Mouse (Mus musculus): Measurements from ENCODE around the gene Apc2. TPM values are rescaled to one million over a fixed set of nuclear protein-coding genes. Genes with fewer than 3 reads are reported as not detected.
"Not testable (repeated sequence)": the region's sequence is repeated elsewhere in the genome, so short reads cannot be mapped to it uniquely, and the experiment has no call there.

The Apc2 gene
- polyA plus RNA-seq, 1 experiment, result 0.24 TPM

- peak overlapping the region; percentile 59 for H3K4me2 ChIP-seq (ENCODE audit: low read depth)
- H3K36me3 ChIP-seq (ENCODE audit: control insufficient read depth, insufficient read depth), result no peaks in the 10 kb centered on the region
- H3K79me2 ChIP-seq (ENCODE audit: control insufficient read depth, insufficient read depth), result no peaks in the 10 kb centered on the region
- no peak overlapping the region for H3ac ChIP-seq (ENCODE audit: control insufficient read depth, insufficient read length)
- TF ChIP-seq MYOG (IDR thresholded peaks at IDR 0.05; ENCODE audit: control insufficient read depth in 1 of 3, insufficient read depth in 1 of 3, insufficient read length in 2 of 3, low read depth in 2 of 3), result no peak
- peak; percentile 15 for TF ChIP-seq POLR2AphosphoS2 (IDR thresholded peaks at IDR 0.05; ENCODE audit: insufficient read length, low read depth)
- peak overlapping the region; percentile 20 for H3K4me3 ChIP-seq
- no peaks in the 10 kb centered on the region for H3K27me3 ChIP-seq (ENCODE audit: control insufficient read depth, insufficient read depth, insufficient read length)
Measured at GRCm38 (mm10) chr10:80343425-80343895, 47.7 kb downstream of the Apc2 start.

GRCm38 (mm10) chr10:80344131-80344661, 48.4 kb downstream of the Apc2 start:
- no peak overlapping the region for H3ac ChIP-seq (ENCODE audit: control insufficient read depth, insufficient read length)
- peak overlapping the region; percentile 59 for H3K4me2 ChIP-seq (ENCODE audit: low read depth)
- H3K4me3 ChIP-seq, result peak overlapping the region; percentile 20
- H3K79me2 ChIP-seq (ENCODE audit: control insufficient read depth, insufficient read depth), result no peaks in the 10 kb centered on the region
- TF ChIP-seq MYOD1 (IDR thresholded peaks at IDR 0.05; ENCODE audit: control insufficient read depth in 1 of 3, insufficient read length in 2 of 3, low read depth in 2 of 3) (peak in 1 of 3 experiments; percentile 9), POLR2AphosphoS2 (IDR thresholded peaks at IDR 0.05; ENCODE audit: insufficient read length, low read depth) (peak; percentile 40), E2F4 (IDR thresholded peaks at IDR 0.05; ENCODE audit: insufficient read depth) (no peak), MYOG (IDR thresholded peaks at IDR 0.05; ENCODE audit: control insufficient read depth in 1 of 3, insufficient read depth in 1 of 3, insufficient read length in 2 of 3, low read depth in 2 of 3) (peak in 1 of 3 experiments; percentile 44), MAX (IDR thresholded peaks at IDR 0.05; ENCODE audit: low read depth) (no peak)
- no peaks in the 10 kb centered on the region for H3K27me3 ChIP-seq (ENCODE audit: control insufficient read depth, insufficient read depth, insufficient read length)
- no peaks in the 10 kb centered on the region for H3K36me3 ChIP-seq (ENCODE audit: control insufficient read depth, insufficient read depth)

- H3K79me2 ChIP-seq (ENCODE audit: control insufficient read depth, insufficient read depth), result no peaks in the 10 kb centered on the region
- no peaks in the 10 kb centered on the region for H3K36me3 ChIP-seq (ENCODE audit: control insufficient read depth, insufficient read depth)
- TF ChIP-seq TCF12 (IDR thresholded peaks at IDR 0.05; ENCODE audit: insufficient read depth, poor library complexity, severe bottlenecking) (no peak), SRF (IDR thresholded peaks at IDR 0.05; ENCODE audit: control insufficient read depth, insufficient read length, low read depth) (no peak), MYOD1 (IDR thresholded peaks at IDR 0.05; ENCODE audit: control insufficient read depth in 1 of 3, insufficient read length in 2 of 3, low read depth in 2 of 3) (peak in 2 of 3 experiments; percentile 18 to 76), POLR2A (IDR thresholded peaks at IDR 0.05; ENCODE audit: insufficient read length, low read depth) (peak; percentile 0), MYOG (IDR thresholded peaks at IDR 0.05; ENCODE audit: control insufficient read depth in 1 of 3, insufficient read depth in 1 of 3, insufficient read length in 2 of 3, low read depth in 2 of 3) (peak in 1 of 3 experiments; percentile 82)
- peak overlapping the region; percentile 59 for H3K4me2 ChIP-seq (ENCODE audit: low read depth)
- H3K27me3 ChIP-seq (ENCODE audit: control insufficient read depth, insufficient read depth, insufficient read length), result no peaks in the 10 kb centered on the region
- H3ac ChIP-seq (ENCODE audit: control insufficient read depth, insufficient read length), result no peak overlapping the region
- peak overlapping the region; percentile 20 for H3K4me3 ChIP-seq
Measured at GRCm38 (mm10) chr10:80345122-80345521, 49.3 kb downstream of the Apc2 start.

GRCm38 (mm10) chr10:80345929-80346328, 50.2 kb downstream of the Apc2 start:
- not testable (repeated sequence) for H3K79me2 ChIP-seq (ENCODE audit: control insufficient read depth, insufficient read depth); H3K27me3 ChIP-seq (ENCODE audit: control insufficient read depth, insufficient read depth, insufficient read length); H3ac ChIP-seq (ENCODE audit: control insufficient read depth, insufficient read length); H3K36me3 ChIP-seq (ENCODE audit: control insufficient read depth, insufficient read depth); H3K4me3 ChIP-seq
- peak overlapping the region; percentile 59 for H3K4me2 ChIP-seq (ENCODE audit: low read depth)

- H3K4me3 ChIP-seq, result peak overlapping the region; percentile 95
- TF ChIP-seq MYOD1 (IDR thresholded peaks at IDR 0.05; ENCODE audit: control insufficient read depth in 1 of 3, insufficient read length in 2 of 3, low read depth in 2 of 3) (peak in 1 of 3 experiments; percentile 36), TCF3 (IDR thresholded peaks at IDR 0.05; ENCODE audit: insufficient read length, low read depth) (no peak), POLR2A (IDR thresholded peaks at IDR 0.05; ENCODE audit: insufficient read length, low read depth) (peak; percentile 29), MYOG (IDR thresholded peaks at IDR 0.05; ENCODE audit: control insufficient read depth in 1 of 3, insufficient read depth in 1 of 3, insufficient read length in 2 of 3, low read depth in 2 of 3) (peak in 1 of 3 experiments; percentile 28)
- H3K36me3 ChIP-seq (ENCODE audit: control insufficient read depth, insufficient read depth), result no peaks in the 10 kb centered on the region
- H3K27me3 ChIP-seq (ENCODE audit: control insufficient read depth, insufficient read depth, insufficient read length), result peaks cover 4% of the 10 kb centered on the region
- H3K4me2 ChIP-seq (ENCODE audit: low read depth), result peak overlapping the region; percentile 97
- H3K79me2 ChIP-seq (ENCODE audit: control insufficient read depth, insufficient read depth), result no peaks in the 10 kb centered on the region
- H3ac ChIP-seq (ENCODE audit: control insufficient read depth, insufficient read length), result peak overlapping the region; percentile 6
Measured at GRCm38 (mm10) chr10:80347514-80347967, 51.8 kb downstream of the Apc2 start.

GRCm38 (mm10) chr10:80348244-80348781, 52.5 kb downstream of the Apc2 start, which contains the start of gene Adamtsl5:
Adamtsl5 (minus strand) TSS chr10:80348412.
- TF ChIP-seq SRF (IDR thresholded peaks at IDR 0.05; ENCODE audit: control insufficient read depth, insufficient read length, low read depth) (no peak), MYOD1 (IDR thresholded peaks at IDR 0.05; ENCODE audit: control insufficient read depth in 1 of 3, insufficient read length in 2 of 3, low read depth in 2 of 3) (peak in 2 of 3 experiments; percentile 20 to 78), POLR2AphosphoS2 (IDR thresholded peaks at IDR 0.05; ENCODE audit: insufficient read length, low read depth) (peak; percentile 36), MYOG (IDR thresholded peaks at IDR 0.05; ENCODE audit: control insufficient read depth in 1 of 3, insufficient read depth in 1 of 3, insufficient read length in 2 of 3, low read depth in 2 of 3) (peak; percentile 14 to 81 (median 70)), POLR2A (IDR thresholded peaks at IDR 0.05; ENCODE audit: insufficient read length, low read depth) (peak; percentile 67)

More at GRCm38 (mm10) chr10:80348244-80348781, 52.5 kb downstream of the Apc2 start, which contains the start of gene Adamtsl5:
- H3K79me2 ChIP-seq (ENCODE audit: control insufficient read depth, insufficient read depth), result no peaks in the 10 kb centered on the region
- H3K36me3 ChIP-seq (ENCODE audit: control insufficient read depth, insufficient read depth), result no peaks in the 10 kb centered on the region
- peaks cover 11% of the 10 kb centered on the region for H3K27me3 ChIP-seq (ENCODE audit: control insufficient read depth, insufficient read depth, insufficient read length)
- H3ac ChIP-seq (ENCODE audit: control insufficient read depth, insufficient read length), result peak within 1 kb of the TSS; percentile 6
- peak within 1 kb of the TSS; percentile 95 for H3K4me3 ChIP-seq
- peak within 1 kb of the TSS; percentile 97 for H3K4me2 ChIP-seq (ENCODE audit: low read depth)
